Mouse (Mus musculus) ES-Bruce4 (cell line): Measurements from ENCODE around the gene Parp14.

Source experiments
- CTCF ChIP-seq: IDR thresholded peaks from one replicate; pipeline ENCODE4 v1.8.1; 2011; ENCODE audit warnings: low read depth, low read length
- EP300 ChIP-seq: IDR thresholded peaks from 2 replicates; pipeline ENCODE4 v1.6.1; 2011; ENCODE audit warnings: low read depth, low read length; ENCODE audit not compliant: insufficient read depth

- no peak for TF ChIP-seq CTCF
- no peak for TF ChIP-seq EP300
These were observed 1.2 kb upstream of the Parp14 start for GRCm38 (mm10) chr16:35872410-35873006.
